Mouse (Mus musculus): ENCODE measurements around the gene Sox6. TPM values are rescaled to one million over a fixed set of nuclear protein-coding genes. Genes with fewer than 3 reads are reported as not detected.

Gene Sox6
- polyA plus RNA-seq, 1 experiment, result 3.9 TPM

DNA sequence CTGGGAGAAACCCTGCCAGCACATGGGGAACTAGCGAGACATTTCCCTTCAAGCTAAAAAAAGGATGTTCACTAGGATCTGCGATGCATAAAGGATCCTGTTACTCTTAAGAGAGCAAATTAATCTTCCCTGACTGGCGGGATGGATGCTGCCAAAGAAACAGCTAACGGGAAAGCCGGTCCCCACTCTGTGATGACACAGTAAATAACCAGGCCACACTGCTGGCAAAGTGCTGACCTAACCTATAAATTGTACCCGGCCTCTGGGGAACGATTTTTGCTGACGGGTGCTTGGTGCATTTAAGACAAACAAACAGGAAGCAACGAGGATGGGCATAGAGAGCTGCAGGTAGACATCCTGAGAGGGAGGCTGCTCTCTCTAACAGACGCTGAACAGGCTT is 526.8 kb downstream of the Sox6 start:
- no peaks in the 10 kb centered on the region for H3K4me1 ChIP-seq (ENCODE audit: control insufficient read depth, insufficient read depth, low read length)
- H3K4me3 ChIP-seq (replicated peaks; ENCODE audit: extremely low read depth, low read depth, low read length), result no peak overlapping the region
- no peak for DNase-seq
- WGBS, result 43% methylated on average over 10 of the region's 10 CpGs
- TF ChIP-seq POLR2A (IDR thresholded peaks at IDR 0.05; ENCODE audit: borderline replicate concordance, extremely low read depth, low read depth, low read length) (no peak), CTCF (IDR thresholded peaks at IDR 0.05; ENCODE audit: insufficient read depth, low read length) (no peak)

DNA sequence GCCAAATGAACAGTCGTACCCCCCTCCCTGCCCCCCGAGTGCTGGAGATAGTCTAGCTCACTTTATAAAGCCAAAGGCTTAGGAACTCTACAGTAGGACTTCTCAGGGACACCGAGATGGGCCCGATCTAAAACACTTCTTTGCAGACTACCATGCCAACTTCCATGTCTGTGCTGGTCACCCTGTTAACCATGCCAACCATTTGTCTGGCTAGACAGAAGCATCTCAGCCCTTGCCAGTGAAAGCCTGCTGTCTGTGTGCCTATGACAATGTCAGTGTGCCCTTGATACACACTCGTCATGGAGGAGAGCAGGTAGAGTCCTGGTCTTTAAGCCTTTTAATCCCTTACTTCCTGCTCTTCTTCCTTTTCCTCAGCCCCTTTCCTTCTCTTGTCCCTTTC is 527.5 kb downstream of the Sox6 start:
- Histone ChIP-seq H3K4me1 (ENCODE audit: control insufficient read depth, insufficient read depth, low read length) (no peaks in the 10 kb centered on the region), H3K4me3 (replicated peaks; ENCODE audit: extremely low read depth, low read depth, low read length) (no peak overlapping the region)
- WGBS, result 79% methylated on average over 5 of the region's 5 CpGs
- DNase-seq, result no peak
- TF ChIP-seq POLR2A (IDR thresholded peaks at IDR 0.05; ENCODE audit: borderline replicate concordance, extremely low read depth, low read depth, low read length), result no peak
- TF ChIP-seq CTCF (IDR thresholded peaks at IDR 0.05; ENCODE audit: insufficient read depth, low read length), result no peak

DNA sequence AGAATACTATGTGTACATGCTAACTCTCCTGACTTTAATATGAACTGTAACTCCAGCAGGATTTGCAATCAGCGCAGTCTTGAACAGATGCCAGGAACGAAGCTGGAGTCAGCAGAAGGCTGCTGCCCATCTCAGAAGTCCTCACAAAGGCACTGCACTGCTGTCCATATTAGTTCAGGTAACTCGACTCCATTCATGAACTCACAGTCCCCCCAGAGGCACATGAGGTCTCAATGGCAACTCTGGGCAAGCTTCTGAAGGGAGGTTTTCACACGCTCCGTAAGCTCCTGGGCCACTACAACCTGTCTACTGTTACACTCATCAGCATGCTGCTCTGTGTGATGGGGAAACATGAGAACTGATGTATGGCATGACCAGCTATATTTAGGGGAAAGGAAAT is 528.6 kb downstream of the Sox6 start:
- TF ChIP-seq CTCF (IDR thresholded peaks at IDR 0.05; ENCODE audit: insufficient read depth, low read length) (no peak), POLR2A (IDR thresholded peaks at IDR 0.05; ENCODE audit: borderline replicate concordance, extremely low read depth, low read depth, low read length) (no peak)
- no peak for DNase-seq
- Histone ChIP-seq H3K4me3 (replicated peaks; ENCODE audit: extremely low read depth, low read depth, low read length) (no peak overlapping the region), H3K4me1 (ENCODE audit: control insufficient read depth, insufficient read depth, low read length) (no peaks in the 10 kb centered on the region)
- 80% methylated on average over 5 of the region's 5 CpGs for WGBS

DNA sequence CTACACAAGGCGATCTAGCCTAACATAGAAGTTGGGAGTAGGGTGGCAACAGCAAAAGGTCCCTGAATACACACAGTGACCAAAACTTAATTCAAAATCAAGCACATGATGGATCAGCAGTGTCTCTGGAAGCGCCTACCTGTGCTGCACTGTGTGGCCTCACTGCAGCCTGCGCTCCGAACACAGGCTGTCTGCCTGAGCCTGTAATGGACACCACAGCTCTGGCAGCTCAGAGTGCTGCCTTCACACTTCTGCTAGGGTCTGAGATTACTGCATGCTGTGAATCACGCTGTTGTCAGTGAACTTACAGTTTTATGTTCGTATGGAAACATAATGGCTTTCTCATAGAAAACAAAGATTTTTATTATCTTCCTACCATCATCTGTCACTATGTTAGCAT is 532.2 kb downstream of the Sox6 start:
- 90% methylated on average over 6 of the region's 6 CpGs for WGBS
- DNase-seq, result no peak
- H3K4me1 ChIP-seq (ENCODE audit: control insufficient read depth, insufficient read depth, low read length), result peaks cover 5% of the 10 kb centered on the region
- H3K4me3 ChIP-seq (replicated peaks; ENCODE audit: extremely low read depth, low read depth, low read length), result no peak overlapping the region
- TF ChIP-seq POLR2A (IDR thresholded peaks at IDR 0.05; ENCODE audit: borderline replicate concordance, extremely low read depth, low read depth, low read length) (no peak), CTCF (IDR thresholded peaks at IDR 0.05; ENCODE audit: insufficient read depth, low read length) (no peak)

DNA sequence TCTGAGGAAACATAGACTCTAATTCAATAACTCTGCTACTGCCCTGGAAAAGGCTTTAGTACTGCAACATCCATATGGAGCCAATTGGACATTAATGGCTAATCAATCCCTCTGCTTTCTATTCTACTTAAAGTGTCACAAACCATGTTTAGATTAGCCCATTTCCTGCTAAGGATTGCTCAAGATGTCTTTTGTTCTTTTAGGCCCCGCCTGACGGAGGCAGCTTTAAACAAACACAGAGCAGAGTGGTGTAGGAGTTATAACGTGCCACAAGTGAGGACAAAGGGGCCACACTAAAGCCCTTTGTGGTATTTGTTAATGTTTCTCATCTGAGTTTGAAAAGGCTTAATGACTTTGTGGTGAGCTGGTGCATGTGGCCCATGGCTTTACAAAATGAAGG is 537.1 kb downstream of the Sox6 start:
- TF ChIP-seq POLR2A (IDR thresholded peaks at IDR 0.05; ENCODE audit: borderline replicate concordance, extremely low read depth, low read depth, low read length) (no peak), CTCF (IDR thresholded peaks at IDR 0.05; ENCODE audit: insufficient read depth, low read length) (no peak)
- Histone ChIP-seq H3K4me1 (ENCODE audit: control insufficient read depth, insufficient read depth, low read length) (peaks cover 7% of the 10 kb centered on the region), H3K4me3 (replicated peaks; ENCODE audit: extremely low read depth, low read depth, low read length) (no peak overlapping the region)
- peak; percentile 6 for DNase-seq
- 31% methylated on average over 3 of the region's 3 CpGs for WGBS

DNA sequence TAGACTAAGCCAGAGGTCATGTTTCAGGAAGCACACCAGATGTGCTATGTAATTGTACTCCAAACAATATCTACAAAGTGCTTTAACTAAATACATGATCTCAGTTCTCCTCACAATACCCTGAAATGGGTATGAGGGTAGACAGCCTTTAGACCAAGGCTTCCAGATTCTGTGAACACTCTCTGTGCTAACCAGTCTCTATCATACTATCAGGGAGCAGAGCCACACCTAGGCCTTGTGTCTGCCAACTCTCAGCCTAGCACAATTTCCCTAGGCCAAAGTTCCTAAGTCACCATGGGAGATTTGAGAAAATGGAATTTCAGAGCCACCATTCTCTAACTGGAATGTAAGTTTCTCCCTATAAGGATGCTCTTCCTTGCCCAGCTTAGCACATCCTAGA is 537.8 kb downstream of the Sox6 start:
- TF ChIP-seq CTCF (IDR thresholded peaks at IDR 0.05; ENCODE audit: insufficient read depth, low read length) (no peak), POLR2A (IDR thresholded peaks at IDR 0.05; ENCODE audit: borderline replicate concordance, extremely low read depth, low read depth, low read length) (no peak)
- no peak for DNase-seq
- Histone ChIP-seq H3K4me3 (replicated peaks; ENCODE audit: extremely low read depth, low read depth, low read length) (no peak overlapping the region), H3K4me1 (ENCODE audit: control insufficient read depth, insufficient read depth, low read length) (peaks cover 7% of the 10 kb centered on the region)

DNA sequence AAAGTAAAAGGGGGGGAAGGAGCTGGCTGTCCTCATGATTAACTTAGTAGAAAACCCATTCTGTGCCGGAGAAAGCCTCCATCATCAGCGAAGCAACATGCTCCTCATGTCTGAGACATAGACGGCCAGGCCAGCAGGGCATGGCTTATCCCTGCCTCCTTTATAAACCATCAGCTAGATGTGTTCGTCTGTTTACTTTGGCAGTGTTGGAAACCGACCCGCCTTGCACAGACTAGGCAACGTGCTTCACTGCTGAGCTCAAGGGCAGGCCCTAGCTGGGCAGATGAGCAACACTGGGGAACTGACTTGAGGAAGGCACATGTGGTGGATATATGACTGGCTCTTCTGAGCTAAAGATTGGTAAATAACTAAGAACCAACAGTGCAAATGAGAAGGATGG is 538.4 kb downstream of the Sox6 start:
- DNase-seq, result no peak
- TF ChIP-seq POLR2A (IDR thresholded peaks at IDR 0.05; ENCODE audit: borderline replicate concordance, extremely low read depth, low read depth, low read length), result no peak
- no peak for TF ChIP-seq CTCF (IDR thresholded peaks at IDR 0.05; ENCODE audit: insufficient read depth, low read length)
- Histone ChIP-seq H3K4me1 (ENCODE audit: control insufficient read depth, insufficient read depth, low read length) (peaks cover 7% of the 10 kb centered on the region), H3K4me3 (replicated peaks; ENCODE audit: extremely low read depth, low read depth, low read length) (no peak overlapping the region)
- WGBS, result 26% methylated on average over 7 of the region's 7 CpGs

DNA sequence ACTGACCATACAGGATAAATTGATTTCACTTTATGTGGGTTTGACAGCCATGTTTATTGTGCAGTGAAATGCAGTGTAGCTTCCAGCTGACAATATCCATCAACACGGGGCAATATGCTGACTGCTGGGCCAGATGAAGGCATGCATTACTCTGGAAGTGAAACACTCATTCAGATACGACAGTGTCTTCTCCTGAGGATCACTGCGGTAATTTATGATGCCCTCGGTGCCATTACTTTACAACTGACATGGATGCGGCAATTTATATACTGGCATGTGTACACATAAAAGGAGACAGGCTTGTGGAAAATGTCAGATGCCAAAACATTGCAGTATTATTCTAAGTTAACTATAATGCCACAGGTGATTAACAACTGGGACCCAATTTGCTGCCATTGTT is 546.9 kb downstream of the Sox6 start:
- 89% methylated on average over 5 of the region's 5 CpGs for WGBS
- H3K4me1 ChIP-seq (ENCODE audit: control insufficient read depth, insufficient read depth, low read length), result no peaks in the 10 kb centered on the region
- no peak for TF ChIP-seq CTCF (IDR thresholded peaks at IDR 0.05; ENCODE audit: insufficient read depth, low read length)
- TF ChIP-seq POLR2A (IDR thresholded peaks at IDR 0.05; ENCODE audit: borderline replicate concordance, extremely low read depth, low read depth, low read length), result no peak
- no peak overlapping the region for H3K4me3 ChIP-seq (replicated peaks; ENCODE audit: extremely low read depth, low read depth, low read length)
- DNase-seq, result no peak

DNA sequence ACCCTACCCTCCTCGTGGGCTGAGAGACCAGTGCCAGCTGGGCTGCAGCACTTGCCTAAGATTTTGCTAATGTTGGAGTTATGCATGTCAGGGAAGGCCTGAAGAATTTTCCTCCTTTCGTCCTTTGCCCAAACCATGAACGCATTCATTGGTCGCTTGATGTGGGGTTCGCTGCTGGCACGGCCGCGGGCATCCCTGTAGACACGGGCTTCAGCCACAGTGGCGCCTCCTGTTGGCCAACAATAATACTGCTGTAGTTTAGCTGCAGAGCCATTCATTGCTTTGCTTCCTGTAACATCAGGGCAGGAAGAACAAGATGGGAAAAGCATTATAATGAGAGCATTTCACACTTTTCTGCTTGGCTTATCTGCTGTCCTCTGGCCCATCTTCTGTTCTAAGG is 549.0 kb downstream of the Sox6 start:
- 61% methylated on average over 10 of the region's 10 CpGs for WGBS
- H3K4me3 ChIP-seq (replicated peaks; ENCODE audit: extremely low read depth, low read depth, low read length), result no peak overlapping the region
- DNase-seq, result no peak
- TF ChIP-seq CTCF (IDR thresholded peaks at IDR 0.05; ENCODE audit: insufficient read depth, low read length) (no peak), POLR2A (IDR thresholded peaks at IDR 0.05; ENCODE audit: borderline replicate concordance, extremely low read depth, low read depth, low read length) (no peak)
- H3K4me1 ChIP-seq (ENCODE audit: control insufficient read depth, insufficient read depth, low read length), result no peaks in the 10 kb centered on the region

DNA sequence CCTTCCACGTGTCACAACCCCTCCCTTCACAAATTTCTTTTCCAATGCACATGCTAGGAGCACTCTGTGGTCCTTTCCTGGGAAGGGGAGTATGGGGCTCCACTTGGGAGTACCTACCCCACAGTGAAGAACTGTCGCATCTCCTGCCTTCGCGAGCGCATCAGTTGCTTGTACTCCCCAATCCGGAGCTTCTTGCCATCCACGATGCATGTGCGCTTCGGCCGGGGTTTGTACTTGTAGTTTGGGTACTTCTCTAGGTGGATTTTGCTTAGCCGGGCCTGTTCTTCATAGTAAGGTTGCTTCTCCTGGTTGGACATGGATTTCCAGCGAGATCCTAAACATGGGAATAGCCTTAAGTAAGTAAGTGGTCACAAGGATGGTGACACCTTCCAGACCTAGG is 552.2 kb downstream of the Sox6 start:
- 96% methylated on average over 12 of the region's 12 CpGs for WGBS
- Histone ChIP-seq H3K4me3 (replicated peaks; ENCODE audit: extremely low read depth, low read depth, low read length) (no peak overlapping the region), H3K4me1 (ENCODE audit: control insufficient read depth, insufficient read depth, low read length) (no peaks in the 10 kb centered on the region)
- no peak for DNase-seq
- TF ChIP-seq CTCF (IDR thresholded peaks at IDR 0.05; ENCODE audit: insufficient read depth, low read length) (no peak), POLR2A (IDR thresholded peaks at IDR 0.05; ENCODE audit: borderline replicate concordance, extremely low read depth, low read depth, low read length) (no peak)

Data from lung, adult 2 months (tissue).